Mouse (Mus musculus): ENCODE results near the gene Vmn1r88. TPM values are rescaled to one million over a fixed set of nuclear protein-coding genes. Genes with fewer than 3 reads are reported as not detected.

Vmn1r88 gene
- polyA plus RNA-seq, 1 experiment from 2014 or later, result not detected

Other genes starting within 250 kb of the Vmn1r88 start
- gene Rps5, start 237.3 kb upstream of the Vmn1r88 start, polyA plus RNA-seq (2014; fragmentation: Nextera tagmentation; extraction: Ambion mirVana), result 1,067 and 1,071 TPM in 2 replicates
- gene Rnf225, start 232.2 kb upstream of the Vmn1r88 start, polyA plus RNA-seq (2014; fragmentation: Nextera tagmentation; extraction: Ambion mirVana), result 0.57 and 0.59 TPM in 2 replicates
- gene Zfp324, start 193.7 kb upstream of the Vmn1r88 start, polyA plus RNA-seq (2014; fragmentation: Nextera tagmentation; extraction: Ambion mirVana), result 8.2 and 10.2 TPM in 2 replicates
- 7.5 and 10.3 TPM in 2 replicates for gene Zfp446, start 181.7 kb upstream of the Vmn1r88 start, polyA plus RNA-seq (2014; fragmentation: Nextera tagmentation; extraction: Ambion mirVana)
- not detected in 2 replicates for gene Slc27a5, start 161.4 kb upstream of the Vmn1r88 start, polyA plus RNA-seq (2014; fragmentation: Nextera tagmentation; extraction: Ambion mirVana)
- 610 and 647 TPM in 2 replicates for gene Trim28, start 160.5 kb upstream of the Vmn1r88 start, polyA plus RNA-seq (2014; fragmentation: Nextera tagmentation; extraction: Ambion mirVana)
- 30.6 and 31.5 TPM in 2 replicates for gene Zbtb45, start 149.5 kb upstream of the Vmn1r88 start, polyA plus RNA-seq (2014; fragmentation: Nextera tagmentation; extraction: Ambion mirVana)
- gene Chmp2a, start 124.8 kb upstream of the Vmn1r88 start, polyA plus RNA-seq (2014; fragmentation: Nextera tagmentation; extraction: Ambion mirVana), result 84.2 and 93.8 TPM in 2 replicates
- gene Ube2m, start 121.3 kb upstream of the Vmn1r88 start, polyA plus RNA-seq (2014; fragmentation: Nextera tagmentation; extraction: Ambion mirVana), result 199 TPM in 2 replicates
- gene Mzf1, start 104.8 kb upstream of the Vmn1r88 start, polyA plus RNA-seq (2014; fragmentation: Nextera tagmentation; extraction: Ambion mirVana), result 2.3 TPM in 2 replicates
- gene Vmn1r85, start 64.4 kb upstream of the Vmn1r88 start, polyA plus RNA-seq (2014; fragmentation: Nextera tagmentation; extraction: Ambion mirVana), result not detected in 2 replicates
- gene Vmn1r86, start 39.7 kb upstream of the Vmn1r88 start, polyA plus RNA-seq (2014; fragmentation: Nextera tagmentation; extraction: Ambion mirVana), result not detected in 2 replicates
- not detected in 2 replicates for gene Vmn1r87, start 19.4 kb upstream of the Vmn1r88 start, polyA plus RNA-seq (2014; fragmentation: Nextera tagmentation; extraction: Ambion mirVana)
- gene Vmn1r89, start 53.5 kb downstream of the Vmn1r88 start, polyA plus RNA-seq (2014; fragmentation: Nextera tagmentation; extraction: Ambion mirVana), result not detected in 2 replicates
- 173 and 185 TPM in 2 replicates for gene Lig1, start 117.7 kb downstream of the Vmn1r88 start, polyA plus RNA-seq (2014; fragmentation: Nextera tagmentation; extraction: Ambion mirVana)
- gene Zswim9, start 119.2 kb downstream of the Vmn1r88 start, polyA plus RNA-seq (2014; fragmentation: Nextera tagmentation; extraction: Ambion mirVana), result 5.1 and 5.8 TPM in 2 replicates
- 1.8 and 1.9 TPM in 2 replicates for gene Pla2g4c, start 165.1 kb downstream of the Vmn1r88 start, polyA plus RNA-seq (2014; fragmentation: Nextera tagmentation; extraction: Ambion mirVana)
- not detected in 2 replicates for gene Cabp5, start 238.6 kb downstream of the Vmn1r88 start, polyA plus RNA-seq (2014; fragmentation: Nextera tagmentation; extraction: Ambion mirVana)